Mouse (Mus musculus): ENCODE results near the gene Fbxl13. TPM values are rescaled to one million over a fixed set of nuclear protein-coding genes. Genes with fewer than 3 reads are reported as not detected.

Gene Fbxl13
- total and polyA plus RNA-seq, 2 experiments from 2014 or later, result 0.25 to 0.60 TPM

DNA sequence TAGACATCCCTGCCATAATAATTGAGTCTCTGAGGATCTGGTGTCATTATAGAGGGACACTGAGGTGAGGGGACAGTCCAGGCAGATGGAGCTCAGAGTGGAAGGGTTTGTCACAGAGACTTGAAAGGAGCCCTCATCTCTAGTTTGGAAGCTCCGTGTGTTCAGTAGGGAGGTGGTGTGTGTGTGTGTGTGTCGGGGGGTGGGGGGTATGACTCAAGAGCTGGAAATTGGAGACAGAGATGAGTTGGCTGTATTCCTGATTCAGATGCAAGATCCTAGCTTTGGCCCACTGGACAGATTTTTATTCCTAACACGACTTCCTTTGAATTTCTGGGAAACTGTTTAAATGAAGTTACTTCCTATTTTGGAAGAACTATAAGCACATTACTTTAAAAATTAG, 158.1 kb downstream of the Fbxl13 start:
- H3K4me2 ChIP-seq (ENCODE audit: low read depth, low read length, poor library complexity, severe bottlenecking), result no peak overlapping the region
- no peak overlapping the region for H3K27ac ChIP-seq (ENCODE audit: low read depth, low read length)
- H3K9ac ChIP-seq (replicated peaks; ENCODE audit: low read length, poor library complexity, severe bottlenecking), result no peak overlapping the region
- no peak for TF ChIP-seq CTCF (IDR thresholded peaks at IDR 0.05)
- WGBS, result 88% methylated on average over 3 of the region's 3 CpGs
- DNase-seq (ENCODE audit: low spot score) (no peak), ATAC-seq (ENCODE audit: low FRiP score) (no peak)
- no peaks in the 10 kb centered on the region for H3K4me1 ChIP-seq (ENCODE audit: insufficient read depth, low read length)
- no peaks in the 10 kb centered on the region for H3K27me3 ChIP-seq (ENCODE audit: insufficient read depth, low read length)
- no peaks in the 10 kb centered on the region for H3K36me3 ChIP-seq (ENCODE audit: insufficient read depth, low read length)
- H3K4me3 ChIP-seq (ENCODE audit: low read depth, low read length), result no peak overlapping the region
- H3K9me3 ChIP-seq (ENCODE audit: low read length), result no peaks in the 10 kb centered on the region

DNA sequence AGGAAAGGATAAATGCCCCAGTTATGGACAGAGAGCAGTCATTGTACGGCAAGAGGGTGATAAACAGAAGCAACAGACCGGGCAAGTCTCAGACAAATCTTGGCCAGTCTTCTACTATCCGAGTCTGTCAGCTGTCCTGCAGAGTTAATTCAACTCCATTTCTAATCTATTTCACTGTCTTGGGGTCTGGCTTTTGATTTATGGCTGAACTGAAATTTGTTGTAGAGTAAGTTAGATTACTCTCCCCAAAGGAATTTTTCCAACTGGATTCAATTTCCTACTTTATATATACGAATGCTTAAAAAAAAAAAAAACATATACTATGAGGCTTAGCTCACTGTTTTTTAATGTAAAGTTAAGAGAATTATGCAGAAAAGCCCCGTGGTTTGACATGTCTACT, 158.6 kb downstream of the Fbxl13 start:
- WGBS, result 82% methylated on average over 5 of the region's 5 CpGs
- no peak overlapping the region for H3K4me2 ChIP-seq (ENCODE audit: low read depth, low read length, poor library complexity, severe bottlenecking)
- no peak overlapping the region for H3K27ac ChIP-seq (ENCODE audit: low read depth, low read length)
- H3K36me3 ChIP-seq (ENCODE audit: insufficient read depth, low read length), result no peaks in the 10 kb centered on the region
- H3K9ac ChIP-seq (replicated peaks; ENCODE audit: low read length, poor library complexity, severe bottlenecking), result no peak overlapping the region
- H3K4me3 ChIP-seq (ENCODE audit: low read depth, low read length), result no peak overlapping the region
- H3K27me3 ChIP-seq (ENCODE audit: insufficient read depth, low read length), result no peaks in the 10 kb centered on the region
- H3K9me3 ChIP-seq (ENCODE audit: low read length), result no peaks in the 10 kb centered on the region
- DNase-seq (ENCODE audit: low spot score), result no peak
- H3K4me1 ChIP-seq (ENCODE audit: insufficient read depth, low read length), result no peaks in the 10 kb centered on the region
- ATAC-seq (ENCODE audit: low FRiP score), result no peak
- TF ChIP-seq CTCF (IDR thresholded peaks at IDR 0.05), result no peak

DNA sequence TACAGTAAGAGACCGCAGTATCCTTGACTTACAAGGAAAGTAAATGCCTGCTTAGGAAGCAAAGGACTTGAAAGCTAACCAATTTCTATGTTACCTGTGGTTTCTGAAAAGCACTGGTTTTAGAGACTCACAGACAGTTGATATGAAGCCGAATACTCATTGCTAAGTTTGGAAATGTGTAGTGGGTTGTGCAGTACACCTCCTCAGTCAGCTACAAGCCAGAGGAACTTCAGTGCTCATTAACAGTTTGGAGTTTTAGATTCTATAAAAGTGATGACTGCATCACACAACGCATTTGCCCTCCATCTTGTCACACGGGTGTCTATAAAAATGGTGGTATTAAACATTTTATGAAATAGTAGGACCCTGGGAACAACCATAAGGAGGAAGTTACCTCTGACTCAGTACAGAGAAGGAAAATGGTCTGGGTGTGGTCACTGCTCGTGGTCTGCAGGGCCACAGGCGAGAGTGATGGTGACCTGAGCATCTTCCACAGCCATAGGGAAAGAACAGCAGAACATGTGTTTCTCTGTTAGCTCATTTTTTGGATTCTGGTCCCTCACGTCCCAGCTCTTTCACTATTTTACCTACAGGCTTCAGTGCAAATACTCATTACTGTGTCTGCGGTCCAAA, 160.1 kb downstream of the Fbxl13 start:
- no peak overlapping the region for H3K4me3 ChIP-seq (ENCODE audit: low read depth, low read length)
- ATAC-seq (ENCODE audit: low FRiP score) (no peak), DNase-seq (ENCODE audit: low spot score) (no peak)
- H3K4me1 ChIP-seq (ENCODE audit: insufficient read depth, low read length), result no peaks in the 10 kb centered on the region
- no peak for TF ChIP-seq CTCF (IDR thresholded peaks at IDR 0.05)
- WGBS, result 95% methylated on average over 8 of the region's 8 CpGs
- no peaks in the 10 kb centered on the region for H3K27me3 ChIP-seq (ENCODE audit: insufficient read depth, low read length)
- H3K9me3 ChIP-seq (ENCODE audit: low read length), result no peaks in the 10 kb centered on the region
- no peak overlapping the region for H3K4me2 ChIP-seq (ENCODE audit: low read depth, low read length, poor library complexity, severe bottlenecking)
- H3K36me3 ChIP-seq (ENCODE audit: insufficient read depth, low read length), result peaks cover 1% of the 10 kb centered on the region; the same call in 1 of the 2 replicates
- H3K27ac ChIP-seq (ENCODE audit: low read depth, low read length), result no peak overlapping the region
- no peak overlapping the region for H3K9ac ChIP-seq (replicated peaks; ENCODE audit: low read length, poor library complexity, severe bottlenecking)

DNA sequence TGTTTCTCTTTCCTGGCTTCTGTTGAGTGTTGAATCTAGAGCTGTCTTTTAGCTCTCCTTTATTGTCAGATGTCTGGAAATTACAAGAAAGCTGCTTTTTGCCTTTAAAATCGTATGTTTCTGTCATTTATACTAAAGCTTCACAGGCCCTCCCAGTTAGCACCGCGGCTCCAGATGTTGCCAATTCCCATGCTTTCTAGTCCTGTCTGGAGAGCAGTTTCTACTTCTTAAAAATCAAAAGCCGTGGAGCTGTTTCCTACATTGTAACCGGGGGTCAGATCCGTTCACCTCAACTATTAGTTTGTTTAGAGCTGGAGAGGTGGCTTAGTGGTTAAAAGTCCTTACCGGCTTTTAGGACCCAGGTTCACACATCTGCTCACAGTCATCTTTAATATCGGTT, 162.2 kb downstream of the Fbxl13 start:
- TF ChIP-seq CTCF (IDR thresholded peaks at IDR 0.05), result no peak
- peaks cover 3% of the 10 kb centered on the region; the same call in 1 of the 2 replicates for H3K36me3 ChIP-seq (ENCODE audit: insufficient read depth, low read length)
- H3K9ac ChIP-seq (replicated peaks; ENCODE audit: low read length, poor library complexity, severe bottlenecking), result no peak overlapping the region
- H3K4me3 ChIP-seq (ENCODE audit: low read depth, low read length), result no peak overlapping the region
- ATAC-seq (ENCODE audit: low FRiP score) (no peak), DNase-seq (ENCODE audit: low spot score) (no peak)
- no peaks in the 10 kb centered on the region for H3K4me1 ChIP-seq (ENCODE audit: insufficient read depth, low read length)
- no peak overlapping the region for H3K27ac ChIP-seq (ENCODE audit: low read depth, low read length)
- no peak overlapping the region for H3K4me2 ChIP-seq (ENCODE audit: low read depth, low read length, poor library complexity, severe bottlenecking)
- H3K9me3 ChIP-seq (ENCODE audit: low read length), result no peaks in the 10 kb centered on the region
- H3K27me3 ChIP-seq (ENCODE audit: insufficient read depth, low read length), result no peaks in the 10 kb centered on the region
- 86% methylated on average over 8 of the region's 8 CpGs for WGBS

DNA sequence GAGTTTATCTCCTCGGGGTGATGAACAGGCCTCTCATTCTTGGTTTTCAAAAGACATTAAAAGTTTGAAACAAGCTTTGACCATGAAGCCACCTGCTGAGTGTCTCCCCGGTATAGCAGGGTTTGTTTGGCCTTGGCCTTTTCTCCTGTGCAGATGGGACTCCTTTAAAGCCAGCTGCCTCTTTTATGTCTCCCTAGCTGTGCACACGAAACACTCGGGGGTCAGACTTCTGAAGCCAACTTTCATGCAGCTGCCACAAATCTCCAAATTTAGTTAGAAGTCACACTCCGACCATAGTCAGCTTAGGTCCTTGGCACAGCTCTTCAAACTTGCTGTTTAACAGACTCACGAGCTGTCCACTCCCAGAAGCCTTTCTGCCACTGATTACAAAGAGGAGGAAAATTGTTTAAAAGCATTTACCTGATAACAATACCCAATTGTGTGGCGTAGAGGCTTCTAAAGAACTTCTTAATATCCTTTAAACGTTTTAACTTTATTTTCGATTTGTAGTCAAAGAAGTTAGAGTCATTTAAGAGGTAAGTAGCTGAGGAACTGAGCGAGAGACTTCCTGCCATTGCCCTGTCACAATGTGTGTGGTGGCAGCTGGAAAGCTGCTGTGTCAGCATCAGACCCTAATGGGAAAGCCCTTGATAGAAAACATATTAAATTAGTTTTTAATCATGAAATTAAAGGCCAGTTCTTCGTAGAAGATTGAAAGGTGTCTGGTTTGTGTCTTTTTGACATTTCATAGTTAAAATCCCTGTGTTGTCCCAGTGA, 162.8 kb downstream of the Fbxl13 start:
- H3K4me2 ChIP-seq (ENCODE audit: low read depth, low read length, poor library complexity, severe bottlenecking), result no peak overlapping the region
- H3K4me3 ChIP-seq (ENCODE audit: low read depth, low read length), result no peak overlapping the region
- no peak overlapping the region for H3K9ac ChIP-seq (replicated peaks; ENCODE audit: low read length, poor library complexity, severe bottlenecking)
- 22% methylated on average over 11 of the region's 11 CpGs for WGBS
- H3K27me3 ChIP-seq (ENCODE audit: insufficient read depth, low read length), result no peaks in the 10 kb centered on the region
- H3K27ac ChIP-seq (ENCODE audit: low read depth, low read length), result no peak overlapping the region
- no peaks in the 10 kb centered on the region for H3K9me3 ChIP-seq (ENCODE audit: low read length)
- no peaks in the 10 kb centered on the region for H3K4me1 ChIP-seq (ENCODE audit: insufficient read depth, low read length)
- peaks cover 3% of the 10 kb centered on the region; the same call in 1 of the 2 replicates for H3K36me3 ChIP-seq (ENCODE audit: insufficient read depth, low read length)
- no peak for ATAC-seq (ENCODE audit: low FRiP score)
- DNase-seq (ENCODE audit: low spot score), result peak; percentile 5
- no peak for TF ChIP-seq CTCF (IDR thresholded peaks at IDR 0.05)

DNA sequence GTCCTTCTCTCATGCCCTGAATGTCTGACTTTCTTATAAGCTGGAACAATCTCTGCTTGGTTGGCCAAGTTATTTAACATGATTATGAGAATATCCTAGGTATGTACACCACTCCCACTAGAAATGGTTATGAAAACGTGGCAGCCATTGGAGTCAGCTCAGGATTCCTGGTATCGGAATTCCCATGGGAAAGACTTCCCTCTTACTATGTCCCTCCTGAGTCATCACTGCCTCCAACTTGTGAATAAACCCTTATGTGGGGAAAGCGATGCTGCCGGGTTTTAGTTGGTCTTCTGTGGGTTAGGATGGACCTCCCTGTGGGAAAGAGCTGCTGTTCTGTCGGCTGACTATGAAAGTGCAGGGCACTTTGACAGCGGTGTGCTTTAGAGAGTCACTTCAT, 163.9 kb downstream of the Fbxl13 start:
- Histone ChIP-seq H3K9ac (replicated peaks; ENCODE audit: low read length, poor library complexity, severe bottlenecking) (no peak overlapping the region), H3K27ac (ENCODE audit: low read depth, low read length) (no peak overlapping the region), H3K4me2 (ENCODE audit: low read depth, low read length, poor library complexity, severe bottlenecking) (no peak overlapping the region), H3K9me3 (ENCODE audit: low read length) (no peaks in the 10 kb centered on the region), H3K4me1 (ENCODE audit: insufficient read depth, low read length) (no peaks in the 10 kb centered on the region), H3K36me3 (ENCODE audit: insufficient read depth, low read length) (peaks cover 3% of the 10 kb centered on the region; the same call in 1 of the 2 replicates), H3K4me3 (ENCODE audit: low read depth, low read length) (no peak overlapping the region), H3K27me3 (ENCODE audit: insufficient read depth, low read length) (no peaks in the 10 kb centered on the region)
- no peak for TF ChIP-seq CTCF (IDR thresholded peaks at IDR 0.05)
- no peak for DNase-seq (ENCODE audit: low spot score)
- 79% methylated on average over 6 of the region's 6 CpGs for WGBS
- ATAC-seq (ENCODE audit: low FRiP score), result no peak
